Mouse (Mus musculus) limb, embryonic 15.5 days (tissue): ENCODE measurements around the gene 2010111I01Rik. TPM values are rescaled to one million over a fixed set of nuclear protein-coding genes. Genes with fewer than 3 reads are reported as not detected.

Experiments
- ATAC-seq: fragments of 200-750 bp; cut with Nextera tagmentation; 2 replicates; pipeline ENCODE4 v1.8.0; 2017; ENCODE audit warnings: low read depth, moderate TSS enrichment; ENCODE audit not compliant: insufficient number of reproducible peaks, low FRiP score, low TSS enrichment
- H3K27ac ChIP-seq: fragments of 300-500 bp; sonication (generic); 2 replicates; pipeline ENCODE4 v1.5.1; 2015; ENCODE audit warnings: moderate library complexity, mild to moderate bottlenecking, inconsistent platforms
- H3K27me3 ChIP-seq: fragments of 300-500 bp; sonication (generic); 2 replicates; pipeline ENCODE4 v1.6.1; 2015; ENCODE audit warnings: inconsistent platforms
- H3K36me3 ChIP-seq: fragments of 300-500 bp; sonication (generic); 2 replicates; pipeline ENCODE4 v1.6.1; 2015; ENCODE audit warnings: inconsistent platforms
- H3K4me1 ChIP-seq: fragments of 300-500 bp; sonication (generic); 2 replicates; pipeline ENCODE4 v1.6.1; 2015; ENCODE audit warnings: inconsistent platforms
- H3K4me2 ChIP-seq: fragments of 300-500 bp; sonication (generic); 2 replicates; pipeline ENCODE4 v1.6.1; 2015; ENCODE audit warnings: mild to moderate bottlenecking, inconsistent platforms
- H3K4me3 ChIP-seq: fragments of 300-500 bp; sonication (generic); 2 replicates; pipeline ENCODE4 v1.5.1; 2015; ENCODE audit warnings: mild to moderate bottlenecking, inconsistent platforms
- H3K9ac ChIP-seq: fragments of 300-500 bp; sonication (generic); 2 replicates; pipeline ENCODE4 v1.6.1; 2015; ENCODE audit warnings: inconsistent platforms
- H3K9me3 ChIP-seq: fragments of 300-500 bp; sonication (generic); 2 replicates; pipeline ENCODE4 v1.6.1; 2016; ENCODE audit warnings: inconsistent platforms
- WGBS: fragments of 180-500 bp; shearing (Covaris S2); methylation state at CpG from one replicate; pipeline ENCODE4 v1.1.7; 2015; 5-methylcytosine and 5-hydroxymethylcytosine counted together
- polyA plus RNA-seq: library from polyadenylated mRNA; unstranded; fragments of >200 nt; fragmentation: Nextera tagmentation; extraction: Ambion mirVana; gene quantifications from 2 replicates; pipeline ENCODE4 v1.2.1, GENCODE M21; 2015

Gene 2010111I01Rik
- polyA plus RNA-seq, 1 experiment from 2014 or later, result 240 TPM

- no peak overlapping the region; the same call in 1 of the 2 replicates for H3K27ac ChIP-seq
- WGBS, result 72% methylated on average over 4 of the region's 4 CpGs
- no peak overlapping the region for H3K4me2 ChIP-seq
- H3K4me1 ChIP-seq, result peaks cover 10% of the 10 kb centered on the region
- H3K27me3 ChIP-seq, result no peaks in the 10 kb centered on the region
- no peak overlapping the region for H3K4me3 ChIP-seq
- ATAC-seq, result no peak
- no peak overlapping the region for H3K9ac ChIP-seq
- H3K36me3 ChIP-seq, result no peaks in the 10 kb centered on the region
- H3K9me3 ChIP-seq, result no peaks in the 10 kb centered on the region
Measured at GRCm38 (mm10) chr13:63176131-63176530, 211.4 kb downstream of the 2010111I01Rik start.

GRCm38 (mm10) chr13:63177232-63177631, 212.5 kb downstream of the 2010111I01Rik start:
- no peak overlapping the region for H3K4me2 ChIP-seq
- no peaks in the 10 kb centered on the region for H3K9me3 ChIP-seq
- no peaks in the 10 kb centered on the region for H3K27me3 ChIP-seq
- H3K27ac ChIP-seq, result no peak overlapping the region
- H3K9ac ChIP-seq, result no peak overlapping the region
- ATAC-seq, result no peak
- no peak overlapping the region for H3K4me3 ChIP-seq
- H3K4me1 ChIP-seq, result no peaks in the 10 kb centered on the region
- no peaks in the 10 kb centered on the region for H3K36me3 ChIP-seq
- WGBS, result 88% methylated on average over 4 of the region's 4 CpGs

GRCm38 (mm10) chr13:63180641-63181235, 216.0 kb downstream of the 2010111I01Rik start:
- Histone ChIP-seq H3K4me2 (no peak overlapping the region), H3K4me3 (no peak overlapping the region), H3K27ac (no peak overlapping the region), H3K27me3 (no peaks in the 10 kb centered on the region), H3K9me3 (no peaks in the 10 kb centered on the region), H3K36me3 (no peaks in the 10 kb centered on the region), H3K4me1 (no peaks in the 10 kb centered on the region), H3K9ac (no peak overlapping the region)
- 79% methylated on average over 4 of the region's 4 CpGs for WGBS
- no peak for ATAC-seq

GRCm38 (mm10) chr13:63184946-63185345, 220.3 kb downstream of the 2010111I01Rik start:
- no peaks in the 10 kb centered on the region for H3K27me3 ChIP-seq
- no peak overlapping the region for H3K9ac ChIP-seq
- ATAC-seq, result no peak
- no peak overlapping the region for H3K4me3 ChIP-seq
- no peak overlapping the region for H3K4me2 ChIP-seq
- no peak overlapping the region for H3K27ac ChIP-seq
- 84% methylated on average over 6 of the region's 6 CpGs for WGBS
- no peaks in the 10 kb centered on the region for H3K36me3 ChIP-seq
- no peaks in the 10 kb centered on the region for H3K9me3 ChIP-seq
- H3K4me1 ChIP-seq, result peaks cover 33% of the 10 kb centered on the region

- Histone ChIP-seq H3K9me3 (no peaks in the 10 kb centered on the region), H3K36me3 (0 out of 2 replicates have a peak, but pooled peaks cover 1% of the 10 kb centered on the region), H3K4me1 (peaks cover 43% of the 10 kb centered on the region), H3K27ac (0 out of 2 replicates have a peak overlapping the region, but pooled peaks have one; percentile 78), H3K4me2 (no peak overlapping the region), H3K4me3 (no peak overlapping the region), H3K27me3 (no peaks in the 10 kb centered on the region), H3K9ac (no peak overlapping the region)
- 72% methylated on average over 4 of the region's 4 CpGs for WGBS
- no peak for ATAC-seq
Measured at GRCm38 (mm10) chr13:63186217-63186616, 221.5 kb downstream of the 2010111I01Rik start.

- Histone ChIP-seq H3K27ac (peak overlapping the region; percentile 78), H3K4me2 (no peak overlapping the region), H3K9me3 (no peaks in the 10 kb centered on the region), H3K36me3 (0 out of 2 replicates have a peak, but pooled peaks cover 3% of the 10 kb centered on the region), H3K27me3 (no peaks in the 10 kb centered on the region), H3K4me1 (peaks cover 46% of the 10 kb centered on the region), H3K9ac (no peak overlapping the region), H3K4me3 (no peak overlapping the region)
- ATAC-seq, result 0 out of 2 replicates have a peak, but pooled peaks have one; percentile 15
- WGBS, result 25% methylated on average over 1 of the region's 1 CpGs
Measured at GRCm38 (mm10) chr13:63186642-63187041, 221.9 kb downstream of the 2010111I01Rik start.

- Histone ChIP-seq H3K27me3 (no peaks in the 10 kb centered on the region), H3K9me3 (no peaks in the 10 kb centered on the region), H3K27ac (peak overlapping the region; percentile 78), H3K4me1 (peaks cover 46% of the 10 kb centered on the region), H3K36me3 (0 out of 2 replicates have a peak, but pooled peaks cover 3% of the 10 kb centered on the region), H3K4me3 (no peak overlapping the region), H3K4me2 (no peak overlapping the region), H3K9ac (no peak overlapping the region)
- peak; percentile 70; the same call in 1 of the 2 replicates for ATAC-seq
- WGBS, result 25% methylated on average over 13 of the region's 13 CpGs
Measured at GRCm38 (mm10) chr13:63187145-63188143, 222.8 kb downstream of the 2010111I01Rik start.

GRCm38 (mm10) chr13:63188306-63188705, 223.6 kb downstream of the 2010111I01Rik start:
- ATAC-seq, result no peak
- Histone ChIP-seq H3K9ac (no peak overlapping the region), H3K4me3 (no peak overlapping the region), H3K27ac (peak overlapping the region; percentile 78), H3K4me1 (peaks cover 46% of the 10 kb centered on the region), H3K27me3 (no peaks in the 10 kb centered on the region), H3K36me3 (0 out of 2 replicates have a peak, but pooled peaks cover 3% of the 10 kb centered on the region), H3K4me2 (no peak overlapping the region), H3K9me3 (no peaks in the 10 kb centered on the region)
- WGBS, result 50% methylated on average over 5 of the region's 5 CpGs

- Histone ChIP-seq H3K27me3 (no peaks in the 10 kb centered on the region), H3K27ac (peak overlapping the region; percentile 78), H3K36me3 (0 out of 2 replicates have a peak, but pooled peaks cover 3% of the 10 kb centered on the region), H3K4me3 (no peak overlapping the region), H3K4me1 (peaks cover 46% of the 10 kb centered on the region), H3K4me2 (no peak overlapping the region), H3K9ac (no peak overlapping the region), H3K9me3 (no peaks in the 10 kb centered on the region)
- ATAC-seq, result no peak
- WGBS, result 31% methylated on average over 2 of the region's 2 CpGs
Measured at GRCm38 (mm10) chr13:63188811-63189210, 224.1 kb downstream of the 2010111I01Rik start.

- H3K9ac ChIP-seq, result no peak overlapping the region
- no peak overlapping the region for H3K4me2 ChIP-seq
- H3K9me3 ChIP-seq, result no peaks in the 10 kb centered on the region
- ATAC-seq, result no peak
- 0 out of 2 replicates have a peak, but pooled peaks cover 3% of the 10 kb centered on the region for H3K36me3 ChIP-seq
- no peak overlapping the region for H3K27ac ChIP-seq
- 55% methylated on average over 3 of the region's 3 CpGs for WGBS
- H3K27me3 ChIP-seq, result no peaks in the 10 kb centered on the region
- peaks cover 24% of the 10 kb centered on the region for H3K4me1 ChIP-seq
- no peak overlapping the region for H3K4me3 ChIP-seq
Measured at GRCm38 (mm10) chr13:63193423-63193822, 228.7 kb downstream of the 2010111I01Rik start.

- Histone ChIP-seq H3K4me2 (no peak overlapping the region), H3K27me3 (no peaks in the 10 kb centered on the region), H3K9me3 (no peaks in the 10 kb centered on the region), H3K4me1 (peaks cover 4% of the 10 kb centered on the region; the same call in 1 of the 2 replicates), H3K9ac (no peak overlapping the region), H3K4me3 (no peak overlapping the region), H3K36me3 (peaks cover 7% of the 10 kb centered on the region), H3K27ac (no peak overlapping the region)
- 80% methylated on average over 1 of the region's 1 CpGs for WGBS
- no peak for ATAC-seq
Measured at GRCm38 (mm10) chr13:63198038-63198437, 233.3 kb downstream of the 2010111I01Rik start.

GRCm38 (mm10) chr13:63199588-63199987, 234.9 kb downstream of the 2010111I01Rik start:
- 69% methylated on average over 2 of the region's 2 CpGs for WGBS
- no peak overlapping the region for H3K4me3 ChIP-seq
- no peaks in the 10 kb centered on the region for H3K4me1 ChIP-seq

More at GRCm38 (mm10) chr13:63199588-63199987, 234.9 kb downstream of the 2010111I01Rik start:
- H3K4me2 ChIP-seq, result no peak overlapping the region
- peaks cover 7% of the 10 kb centered on the region for H3K36me3 ChIP-seq
- no peaks in the 10 kb centered on the region for H3K9me3 ChIP-seq
- no peak overlapping the region for H3K27ac ChIP-seq
- no peak for ATAC-seq
- no peak overlapping the region for H3K9ac ChIP-seq
- H3K27me3 ChIP-seq, result no peaks in the 10 kb centered on the region
